Mouse (Mus musculus) testis, adult 2 months (tissue): Measurements from ENCODE around the gene Bnipl. TPM values are rescaled to one million over a fixed set of nuclear protein-coding genes. Genes with fewer than 3 reads are reported as not detected.

Source experiments
- H3K27ac ChIP-seq: fragments of 200-500 bp; 2 replicates; pipeline ENCODE4 v1.5.1; 2012; ENCODE audit warnings: low read depth, low read length; ENCODE audit not compliant: control insufficient read depth, insufficient read depth
- H3K27me3 ChIP-seq: fragments of 200-500 bp; 2 replicates; pipeline ENCODE4 v1.6.1; 2012; ENCODE audit warnings: mild to moderate bottlenecking, low read length, moderate library complexity; ENCODE audit not compliant: control insufficient read depth, insufficient read depth
- H3K36me3 ChIP-seq: fragments of 200-500 bp; 2 replicates; pipeline ENCODE4 v1.6.1; 2012; ENCODE audit warnings: mild to moderate bottlenecking, low read length; ENCODE audit not compliant: control insufficient read depth, insufficient read depth
- H3K4me1 ChIP-seq: fragments of 200-500 bp; 2 replicates; pipeline ENCODE4 v1.6.1; 2012; ENCODE audit warnings: low read length; ENCODE audit not compliant: control insufficient read depth, insufficient read depth
- H3K4me3 ChIP-seq: fragments of 200-500 bp; 2 replicates; pipeline ENCODE4 v1.5.1; 2012; ENCODE audit warnings: low read depth, mild to moderate bottlenecking, low read length, moderate library complexity, mixed read lengths; ENCODE audit not compliant: control insufficient read depth
- CTCF ChIP-seq: fragments of 200-500 bp; IDR thresholded peaks from 2 replicates; pipeline ENCODE4 v1.5.1; 2012; ENCODE audit warnings: low read depth, mild to moderate bottlenecking, inconsistent platforms, low read length, moderate library complexity; ENCODE audit not compliant: control insufficient read depth, insufficient read depth, insufficient replicate concordance
- POLR2A ChIP-seq: fragments of 200-500 bp; IDR thresholded peaks from 2 replicates; pipeline ENCODE4 v1.6.1; 2012; ENCODE audit warnings: low read depth, mild to moderate bottlenecking, inconsistent platforms, low read length, moderate library complexity; ENCODE audit not compliant: control insufficient read depth
- polyA plus RNA-seq: library from polyadenylated mRNA; depleted of rRNA; stranded (reverse); fragments of >200 nt; gene quantifications from 2 replicates; pipeline ENCODE4 v1.2.3, GENCODE M21; 2012

Gene Bnipl
- polyA plus RNA-seq, 1 experiment: 2.0 TPM

- H3K27ac ChIP-seq: no peak overlapping the region
- H3K36me3 ChIP-seq: no peaks in the 10 kb centered on the region; the same call in none of the 2 replicates
- H3K4me3 ChIP-seq: no peak overlapping the region
- H3K4me1 ChIP-seq: peaks cover 9% of the 10 kb centered on the region
- TF ChIP-seq POLR2A: no peak
- no peak for TF ChIP-seq CTCF
- H3K27me3 ChIP-seq: no peaks in the 10 kb centered on the region
These were observed 34.4 kb upstream of the Bnipl start for GRCm38 (mm10) chr3:95285390-95285789.

DNA sequence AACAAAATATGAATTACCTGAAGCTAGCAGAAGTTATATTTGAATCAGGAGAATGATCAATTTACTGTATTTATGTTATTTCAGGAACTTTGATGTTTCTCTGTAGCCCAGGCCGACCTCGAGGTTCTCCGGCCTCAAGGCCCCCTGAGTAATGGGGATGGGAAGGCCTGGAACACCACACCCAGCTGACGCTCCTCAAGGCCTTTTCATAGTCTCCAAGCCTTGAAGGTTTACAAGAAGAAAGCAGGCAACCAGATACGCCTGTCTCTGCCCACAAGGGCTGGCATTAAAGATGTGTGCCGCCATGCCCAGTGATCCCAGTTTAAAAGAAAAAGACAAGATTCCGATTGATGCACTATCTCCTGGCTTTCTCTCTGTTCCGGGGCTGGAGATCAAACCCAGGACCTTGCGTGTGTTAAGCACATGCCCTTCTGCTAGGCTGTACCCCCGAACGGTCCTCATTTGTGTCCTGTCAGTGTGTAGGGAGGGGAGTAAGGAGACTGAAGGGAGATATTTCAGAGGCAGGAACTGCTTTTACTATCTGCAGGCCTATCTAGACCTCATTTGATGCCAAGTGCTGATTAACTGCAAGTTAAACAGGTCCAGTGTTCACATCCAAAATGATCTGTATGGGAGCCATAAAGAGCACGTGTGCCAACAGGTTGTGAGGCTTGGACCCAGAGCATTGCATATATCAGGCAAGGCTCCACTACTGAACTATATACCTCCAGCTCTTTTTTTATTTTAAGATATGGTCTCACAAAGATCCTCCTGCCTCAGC lies 33.7 kb upstream of the Bnipl start:
- no peak overlapping the region for H3K27ac ChIP-seq
- TF ChIP-seq POLR2A (no peak), CTCF (no peak)

GRCm38 (mm10) chr3:95284062-95284461 lies 33.1 kb upstream of the Bnipl start:
- Histone ChIP-seq H3K27ac (peak overlapping the region; percentile 96), H3K4me3 (peak overlapping the region; percentile 98), H3K27me3 (no peaks in the 10 kb centered on the region), H3K4me1 (peaks cover 9% of the 10 kb centered on the region), H3K36me3 (no peaks in the 10 kb centered on the region; the same call in none of the 2 replicates)
- TF ChIP-seq CTCF (no peak), POLR2A (no peak)

More for the DNA sequence above, 33.7 kb upstream of the Bnipl start:
- peaks cover 9% of the 10 kb centered on the region for H3K4me1 ChIP-seq
- no peaks in the 10 kb centered on the region; the same call in none of the 2 replicates for H3K36me3 ChIP-seq
- no peak overlapping the region; the same call in 1 of the 2 replicates for H3K4me3 ChIP-seq
- H3K27me3 ChIP-seq: no peaks in the 10 kb centered on the region

GRCm38 (mm10) chr3:95283589-95283941 lies 32.6 kb upstream of the Bnipl start:
- no peak for TF ChIP-seq POLR2A
- no peak for TF ChIP-seq CTCF
- H3K27ac ChIP-seq: peak overlapping the region; percentile 96
- H3K4me1 ChIP-seq: peaks cover 9% of the 10 kb centered on the region
- no peaks in the 10 kb centered on the region; the same call in none of the 2 replicates for H3K36me3 ChIP-seq
- H3K27me3 ChIP-seq: no peaks in the 10 kb centered on the region
- H3K4me3 ChIP-seq: peak overlapping the region; percentile 98

DNA sequence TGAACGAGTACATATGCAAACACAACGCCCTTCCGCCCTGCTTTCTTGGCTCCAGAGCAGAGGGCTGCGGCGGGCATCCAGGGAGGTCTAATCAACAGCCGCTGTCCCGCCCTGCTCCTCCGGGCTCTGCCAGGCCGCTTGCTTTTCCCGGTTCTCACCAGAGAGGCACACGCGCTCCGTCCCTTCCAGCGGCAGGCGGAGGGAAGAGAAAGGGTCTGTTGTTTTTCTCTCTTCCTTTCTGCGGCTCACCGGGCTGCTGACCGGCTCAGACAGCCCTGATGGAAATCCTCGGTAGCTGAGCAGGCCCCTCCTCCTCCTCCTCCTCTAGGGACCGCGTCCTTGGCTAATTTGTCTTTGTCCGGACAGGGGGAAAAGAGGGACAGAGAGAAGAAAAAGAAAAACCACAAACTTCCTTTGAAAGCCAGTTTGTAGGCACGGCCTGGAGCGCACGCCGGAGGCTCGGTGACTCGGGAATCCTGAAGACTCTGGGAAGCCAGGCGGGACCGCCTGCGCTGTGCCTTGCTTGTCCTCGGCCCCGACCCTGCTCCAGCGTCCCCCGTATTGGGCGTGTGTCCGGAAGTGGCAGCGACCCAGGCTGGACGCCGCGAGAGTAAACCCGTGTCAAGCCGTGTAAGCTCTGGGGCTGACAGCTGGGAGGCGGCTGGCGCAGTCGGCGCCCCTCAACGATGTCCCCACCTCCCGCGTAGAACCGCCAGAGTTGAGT lies 32.0 kb upstream of the Bnipl start:
- Histone ChIP-seq H3K36me3 (no peaks in the 10 kb centered on the region; the same call in none of the 2 replicates), H3K4me1 (peaks cover 9% of the 10 kb centered on the region), H3K27ac (peak overlapping the region; percentile 96), H3K4me3 (peak overlapping the region; percentile 98), H3K27me3 (no peaks in the 10 kb centered on the region)
- TF ChIP-seq POLR2A (peak; percentile 52), CTCF (peak; percentile 10; the same call in 1 of the 2 replicates)

GRCm38 (mm10) chr3:95282381-95282864 lies 31.4 kb upstream of the Bnipl start:
- Histone ChIP-seq H3K27ac (peak overlapping the region; percentile 96), H3K36me3 (no peaks in the 10 kb centered on the region; the same call in none of the 2 replicates), H3K4me3 (peak overlapping the region; percentile 98), H3K27me3 (no peaks in the 10 kb centered on the region), H3K4me1 (peaks cover 9% of the 10 kb centered on the region)
- TF ChIP-seq CTCF (no peak), POLR2A (no peak)
